Mouse (Mus musculus): ENCODE data around the gene Fhl2. TPM values are rescaled to one million over a fixed set of nuclear protein-coding genes. Genes with fewer than 3 reads are reported as not detected.

The Fhl2 gene
- polyA plus RNA-seq, 1 experiment: not detected

DNA sequence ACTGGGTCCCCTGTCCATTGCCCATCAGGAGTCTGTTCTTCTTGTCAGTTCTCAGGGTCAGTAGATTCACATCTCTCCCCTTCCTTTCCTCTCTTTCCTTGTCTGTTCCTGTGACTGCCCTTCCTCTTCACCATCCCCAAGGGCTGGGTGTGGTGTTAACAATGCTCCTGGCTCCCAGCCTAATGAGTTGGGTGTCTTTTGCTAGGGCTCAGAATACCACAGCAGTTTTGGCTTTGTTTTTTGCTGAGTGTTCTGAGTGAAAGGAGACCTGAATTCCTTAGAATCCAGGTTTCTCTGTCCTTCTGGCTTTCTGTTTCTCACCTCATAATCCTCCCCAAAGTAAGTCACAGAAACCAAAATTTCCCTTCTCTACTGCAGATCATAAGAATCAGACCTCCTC lies 5.4 kb upstream of the Fhl2 start:
- no peak for TF ChIP-seq GATA1 (IDR thresholded peaks at IDR 0.05; ENCODE audit: low read length)

DNA sequence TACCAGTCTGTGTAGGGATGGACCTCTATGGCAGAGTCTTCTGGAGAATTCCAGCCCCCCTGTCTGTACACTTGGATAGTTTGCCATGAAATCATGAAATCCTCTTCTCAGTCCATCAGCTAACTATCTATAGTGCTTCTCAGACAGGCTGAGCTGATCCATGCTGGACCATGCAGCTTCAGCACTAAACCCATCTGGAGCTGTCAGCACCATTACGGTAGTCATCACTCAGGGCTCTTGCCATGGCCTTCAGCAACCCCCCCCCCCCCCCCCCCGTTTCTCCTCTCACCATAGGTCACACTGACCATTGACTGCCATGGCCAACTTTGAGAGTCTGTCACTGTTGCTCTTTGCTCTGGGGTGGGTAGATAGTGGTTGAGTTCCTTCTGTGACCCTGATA lies 5.0 kb upstream of the Fhl2 start:
- no peak for TF ChIP-seq GATA1 (IDR thresholded peaks at IDR 0.05; ENCODE audit: low read length)

DNA sequence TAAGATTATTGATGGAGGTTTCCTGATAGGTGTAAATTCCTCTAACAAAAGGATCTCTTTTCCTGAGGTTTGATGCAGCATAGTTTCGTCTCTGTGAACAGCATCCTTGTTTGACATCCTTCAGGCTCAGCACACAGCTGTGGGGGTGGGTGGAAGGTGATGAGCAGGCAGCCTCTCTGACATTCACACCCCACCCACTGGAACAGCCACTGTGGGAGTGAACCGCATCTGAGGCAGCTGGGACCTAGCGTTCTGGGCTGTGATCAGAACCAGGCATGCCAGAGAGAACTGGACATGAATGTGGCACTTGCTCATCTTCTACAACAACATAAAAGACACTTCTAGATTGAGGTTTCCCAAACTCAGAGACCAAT lies 3.1 kb upstream of the Fhl2 start:
- TF ChIP-seq GATA1 (IDR thresholded peaks at IDR 0.05; ENCODE audit: low read length): no peak

DNA sequence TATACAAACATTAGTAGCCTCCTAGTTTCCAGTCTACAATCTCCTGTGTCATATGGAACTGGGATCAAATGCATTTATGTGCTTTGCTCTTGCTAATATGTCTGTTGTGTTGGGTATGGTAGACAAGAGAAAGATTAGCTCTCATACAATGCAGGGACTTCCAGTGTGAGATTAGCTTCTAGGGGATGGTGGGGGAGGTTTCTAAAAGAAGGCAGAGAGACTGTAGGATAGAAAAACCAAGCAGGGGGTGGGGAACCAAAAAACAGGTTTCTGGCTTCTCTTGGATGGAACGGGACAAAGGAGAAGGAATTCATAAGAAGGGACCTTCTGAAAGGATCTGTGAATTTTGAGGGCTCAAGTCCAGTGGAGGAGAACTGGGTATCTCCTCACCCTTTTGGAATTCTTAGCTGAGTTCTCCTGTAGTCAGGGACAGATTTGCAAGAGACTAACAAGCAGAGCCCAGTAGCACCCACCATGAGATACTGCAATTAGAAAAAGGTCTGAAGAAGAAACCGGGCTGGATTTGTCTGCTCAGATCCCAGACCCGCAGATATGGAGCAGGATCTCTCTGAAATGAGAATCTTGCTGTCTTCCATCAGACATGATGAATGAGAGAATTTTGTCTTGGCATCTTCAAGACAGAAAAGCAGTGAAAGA lies 2.6 kb upstream of the Fhl2 start:
- no peak for TF ChIP-seq GATA1 (IDR thresholded peaks at IDR 0.05; ENCODE audit: low read length)

DNA sequence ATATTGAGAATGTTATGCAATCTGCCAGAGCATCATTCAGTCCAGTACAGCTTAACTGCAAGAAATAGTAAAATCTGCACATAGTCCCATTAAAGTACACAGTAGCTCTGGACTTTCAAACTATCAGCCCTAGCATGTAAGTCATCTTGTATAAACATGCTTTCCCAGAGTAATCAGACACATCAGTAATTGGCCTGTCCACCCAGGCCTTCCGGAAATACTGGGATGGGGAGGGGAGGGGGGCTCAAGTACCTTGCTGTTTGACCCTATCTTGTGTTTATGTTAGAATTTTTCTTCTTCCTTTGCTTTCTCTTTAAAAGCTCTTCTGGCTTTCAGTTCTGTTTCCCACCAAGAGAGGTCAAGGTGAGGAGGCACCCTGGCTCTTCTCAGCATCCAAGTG lies 725 bp downstream of the Fhl2 start:
- no peak for TF ChIP-seq GATA1 (IDR thresholded peaks at IDR 0.05; ENCODE audit: low read length)

DNA sequence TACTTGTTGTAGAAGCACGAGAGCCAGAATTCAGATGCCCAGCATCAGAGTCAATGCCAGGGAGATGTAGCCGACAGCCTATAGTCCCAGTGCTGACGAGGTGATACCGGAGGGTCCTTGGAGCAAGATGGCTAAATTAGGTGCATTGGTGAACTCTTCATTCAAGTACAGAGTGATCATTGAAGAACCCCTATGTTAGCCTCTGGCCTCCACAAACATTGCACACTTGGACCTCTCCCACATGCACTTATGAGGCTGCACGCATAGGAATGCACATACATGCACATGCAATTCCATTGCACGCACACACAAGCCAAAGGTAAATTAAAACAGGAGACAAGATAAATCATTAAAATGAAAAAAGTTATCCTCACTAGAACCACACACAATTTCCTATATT lies 3.4 kb downstream of the Fhl2 start:
- no peak for TF ChIP-seq GATA1 (IDR thresholded peaks at IDR 0.05; ENCODE audit: low read length)

DNA sequence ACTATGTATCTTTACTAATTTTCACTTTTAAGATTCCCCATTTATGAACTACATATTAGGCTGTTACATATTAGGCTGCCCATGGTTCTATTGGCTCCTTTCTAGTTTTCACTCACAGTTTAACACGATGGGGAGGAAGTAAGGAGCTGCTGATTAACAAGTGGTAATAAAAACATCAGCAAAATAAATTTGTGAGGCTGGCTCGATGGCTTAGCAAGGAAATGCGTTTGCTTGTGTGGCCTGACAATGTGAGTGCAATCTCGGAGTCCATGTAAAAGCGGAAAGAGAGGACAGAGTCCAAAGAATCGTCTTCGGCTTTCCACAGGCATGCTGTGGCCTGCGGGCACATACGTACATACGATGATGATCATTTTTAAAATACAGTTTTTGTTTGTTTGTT lies 4.3 kb downstream of the Fhl2 start:
- no peak for TF ChIP-seq GATA1 (IDR thresholded peaks at IDR 0.05; ENCODE audit: low read length)

DNA sequence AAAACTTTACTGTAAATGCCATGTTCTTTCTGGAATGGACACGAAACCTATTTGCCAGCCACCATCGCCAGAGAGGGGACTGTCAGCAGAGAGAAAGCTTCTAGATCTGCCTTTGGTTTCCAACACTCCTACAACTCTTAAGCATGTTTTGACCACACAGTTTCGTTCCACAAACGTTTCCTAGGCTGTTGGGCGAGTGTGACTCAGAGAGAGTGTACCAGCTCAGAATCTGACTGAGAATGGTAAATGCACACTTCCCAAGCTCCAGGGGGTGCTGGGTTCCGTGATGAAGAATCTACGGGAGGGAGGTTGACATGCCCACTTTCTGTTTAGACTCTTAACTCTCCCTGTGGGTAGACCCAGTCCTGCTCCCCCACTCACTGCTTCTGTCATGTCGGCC lies 5.7 kb downstream of the Fhl2 start:
- no peak for TF ChIP-seq GATA1 (IDR thresholded peaks at IDR 0.05; ENCODE audit: low read length)

DNA sequence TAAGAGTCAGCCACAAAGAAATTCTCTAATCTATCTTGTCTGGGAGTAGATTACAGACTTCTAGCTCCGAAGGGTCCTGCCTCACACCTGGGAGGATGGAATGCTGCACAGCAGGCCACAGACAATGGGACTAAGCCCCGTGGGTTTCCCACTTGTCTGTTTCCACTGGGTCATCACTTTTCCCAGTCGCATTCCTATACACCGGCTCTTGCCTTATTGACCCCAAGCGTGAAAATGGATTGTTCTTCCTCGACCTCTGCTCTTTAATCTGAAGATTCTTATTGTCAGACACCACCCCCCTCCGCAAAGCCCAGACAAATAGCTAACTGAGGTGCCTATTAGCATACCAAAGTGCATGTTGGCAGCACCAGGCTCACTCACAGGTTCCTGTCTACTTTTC lies 10.4 kb downstream of the Fhl2 start:
- TF ChIP-seq GATA1 (IDR thresholded peaks at IDR 0.05; ENCODE audit: low read length): no peak

DNA sequence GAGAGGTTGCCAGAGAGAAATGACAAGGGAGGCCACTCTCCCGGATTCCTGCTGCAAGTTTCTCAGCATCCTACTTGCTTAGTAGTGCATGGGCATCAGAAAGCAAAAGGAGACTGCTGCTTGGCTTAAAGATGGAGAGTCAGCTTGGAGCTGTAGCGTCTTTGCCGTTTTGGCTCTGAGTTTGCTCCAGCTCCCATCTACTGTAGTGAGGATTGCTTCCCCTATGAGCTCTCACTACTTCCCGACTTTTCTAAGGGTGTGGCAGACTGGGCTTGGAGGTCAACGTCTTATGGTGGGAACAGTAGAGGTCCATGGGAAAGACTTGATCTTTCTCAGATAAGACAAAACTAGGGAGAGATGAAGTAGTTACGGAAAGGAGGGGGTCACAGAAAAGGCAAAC lies 15.9 kb downstream of the Fhl2 start:
- no peak for TF ChIP-seq GATA1 (IDR thresholded peaks at IDR 0.05; ENCODE audit: low read length)

DNA sequence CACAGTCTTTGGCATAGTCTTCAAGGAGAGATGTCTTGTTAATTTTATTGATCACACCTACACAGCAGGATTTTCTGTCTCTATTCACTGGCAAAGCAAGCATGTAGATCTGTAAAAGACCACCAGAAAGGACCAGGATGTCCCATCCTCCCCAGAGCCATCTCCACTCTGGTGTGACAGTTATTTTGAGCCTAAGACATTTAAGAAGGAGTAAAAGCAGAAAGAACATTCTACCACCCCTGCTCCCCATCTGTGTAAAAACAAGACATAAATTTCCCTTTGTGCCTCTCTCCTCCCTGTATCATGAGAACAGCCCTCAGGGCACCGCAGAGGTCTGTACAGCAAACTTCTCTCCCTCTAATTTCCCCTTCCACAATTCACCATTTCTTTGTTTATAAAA lies 18.0 kb downstream of the Fhl2 start:
- TF ChIP-seq GATA1 (IDR thresholded peaks at IDR 0.05; ENCODE audit: low read length): no peak

DNA sequence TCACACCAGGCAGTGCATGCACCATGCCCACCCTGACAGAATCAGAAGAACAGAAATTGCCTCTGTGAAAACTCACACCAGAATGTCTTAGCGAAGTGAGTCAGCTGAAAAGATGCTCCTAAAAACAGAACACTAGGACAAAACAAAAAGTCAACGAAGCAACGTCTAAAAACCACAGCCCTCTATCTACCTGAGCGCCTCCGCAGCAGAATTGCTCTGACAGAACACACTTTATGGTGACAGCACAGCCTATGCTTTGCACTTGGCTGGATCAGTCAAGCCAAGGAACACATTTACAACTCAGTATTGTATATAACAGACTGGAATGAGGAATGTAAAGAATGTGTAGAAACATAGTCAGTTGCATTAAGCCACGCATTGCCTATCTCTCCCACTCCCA lies 18.4 kb downstream of the Fhl2 start:
- no peak for TF ChIP-seq GATA1 (IDR thresholded peaks at IDR 0.05; ENCODE audit: low read length)

DNA sequence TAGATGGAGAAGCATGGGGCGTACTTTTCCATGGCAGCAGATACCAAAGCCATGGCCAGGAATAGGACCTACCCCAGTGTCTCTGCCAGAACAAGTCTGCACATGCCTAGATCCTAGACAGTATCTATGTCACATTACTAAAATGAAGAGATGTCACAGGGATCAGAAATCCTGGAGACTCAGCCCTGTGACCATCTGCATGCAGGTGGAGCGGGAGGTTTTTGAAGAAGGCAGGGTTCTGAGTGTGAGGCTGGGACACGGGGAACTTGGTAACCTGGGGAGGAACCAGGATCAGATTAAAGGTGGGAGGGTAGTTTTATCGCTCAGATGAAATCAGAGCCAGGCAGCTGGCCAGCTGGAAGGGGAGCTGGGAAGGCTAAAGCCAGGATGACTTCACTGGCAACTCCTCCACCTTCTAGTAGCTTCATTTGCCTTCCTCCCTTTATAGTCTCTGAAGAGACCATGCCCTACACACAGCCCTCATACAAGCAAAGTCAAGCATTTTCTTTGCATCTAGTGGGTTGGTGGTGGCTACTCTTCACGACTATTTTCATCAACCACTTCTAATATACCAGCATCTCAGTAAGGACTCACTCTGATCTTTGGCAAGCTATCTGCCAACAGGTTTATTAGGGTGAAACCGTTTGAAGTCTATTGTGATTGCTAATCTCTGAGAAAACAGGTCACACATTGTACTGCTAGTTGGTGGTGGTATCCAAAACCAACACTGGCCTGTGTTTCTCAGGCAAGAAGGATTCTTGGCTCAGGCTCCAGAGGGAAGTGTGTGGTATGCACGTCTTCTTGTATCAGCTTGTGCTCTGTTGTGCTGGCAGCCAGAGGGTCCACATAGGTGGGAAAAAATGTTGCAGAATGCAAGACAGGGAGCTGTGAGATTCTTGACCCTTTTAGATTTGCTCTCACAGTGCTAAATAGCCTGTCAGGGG lies 23.2 kb downstream of the Fhl2 start:
- no peak for TF ChIP-seq GATA1 (IDR thresholded peaks at IDR 0.05; ENCODE audit: low read length)

DNA sequence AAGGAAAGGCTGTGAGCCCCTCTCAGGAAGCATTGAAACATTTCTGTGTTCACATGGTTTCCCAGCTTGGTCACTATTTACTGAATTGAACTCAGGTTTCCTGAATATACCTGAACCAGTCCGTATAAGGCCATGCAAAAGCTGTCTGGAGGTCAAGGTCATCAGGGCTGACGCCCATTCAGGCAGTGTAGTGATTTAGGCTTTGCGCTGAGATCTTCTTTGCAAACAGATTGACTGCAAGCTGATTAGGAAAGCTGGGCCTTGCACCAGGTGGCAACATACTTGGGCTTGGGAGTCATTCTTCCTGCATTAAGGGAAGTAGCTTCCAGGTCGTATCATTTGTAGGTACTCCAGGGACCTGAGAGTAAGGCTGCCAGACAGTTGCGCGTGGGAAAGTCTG lies 25.0 kb downstream of the Fhl2 start:
- no peak for TF ChIP-seq GATA1 (IDR thresholded peaks at IDR 0.05; ENCODE audit: low read length)

DNA sequence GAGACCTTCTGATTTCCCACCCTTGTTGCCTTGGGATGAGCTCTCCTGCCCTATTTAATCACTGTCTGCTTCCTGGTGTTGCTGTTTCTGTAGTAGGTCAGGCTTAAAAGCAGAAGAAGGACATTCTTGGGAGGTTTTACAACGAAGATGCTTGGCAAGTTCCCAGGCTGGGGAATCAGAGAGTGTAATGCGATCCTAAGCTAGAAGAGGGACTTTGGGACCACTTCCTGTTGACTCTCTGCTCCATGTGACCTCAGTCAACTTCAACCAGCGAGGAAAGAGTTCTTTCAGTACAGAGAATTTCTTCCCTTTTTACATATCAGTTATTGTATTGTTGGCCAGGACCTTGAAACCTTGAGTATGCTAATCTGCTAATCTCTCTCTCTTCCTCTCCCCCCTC lies 25.7 kb downstream of the Fhl2 start:
- no peak for TF ChIP-seq GATA1 (IDR thresholded peaks at IDR 0.05; ENCODE audit: low read length)

DNA sequence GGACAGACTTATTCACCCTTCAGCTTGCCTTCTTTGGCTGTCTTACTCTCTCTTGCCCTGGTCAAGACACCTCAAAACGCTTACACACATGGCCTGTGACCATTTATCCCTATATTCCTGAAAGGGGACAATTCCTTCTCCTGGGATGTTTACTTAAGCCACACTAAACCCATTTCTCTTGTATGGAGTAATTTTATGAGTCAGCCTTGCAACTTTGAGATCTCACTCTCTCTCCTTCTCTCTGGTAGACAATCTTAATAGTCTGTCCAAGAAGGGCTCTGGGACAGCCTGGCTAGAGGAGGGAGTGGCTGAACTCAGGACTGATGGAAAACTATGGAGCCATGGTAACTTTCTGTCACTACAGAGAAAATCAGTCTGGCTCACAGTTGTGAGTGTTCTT lies 27.1 kb downstream of the Fhl2 start:
- no peak for TF ChIP-seq GATA1 (IDR thresholded peaks at IDR 0.05; ENCODE audit: low read length)

DNA sequence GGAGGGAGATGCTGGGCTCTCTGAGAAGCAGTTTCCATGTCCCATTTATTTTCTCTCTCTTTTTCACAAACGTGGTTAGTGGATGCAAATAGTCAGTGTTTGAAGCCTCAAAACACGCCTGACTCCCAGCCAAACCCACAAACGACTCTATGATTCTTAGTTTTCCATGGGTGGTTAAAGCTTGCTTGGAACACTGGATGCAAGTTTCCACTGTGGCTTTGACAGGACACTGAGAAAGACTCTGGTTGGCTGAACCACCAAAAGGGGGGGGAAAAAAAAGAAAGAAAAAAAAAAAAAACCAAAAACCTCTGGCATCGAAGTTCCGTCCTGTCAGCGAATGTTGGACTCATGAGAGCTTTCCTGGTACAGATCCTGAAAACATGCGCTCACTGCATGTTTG lies 27.6 kb downstream of the Fhl2 start:
- TF ChIP-seq GATA1 (IDR thresholded peaks at IDR 0.05; ENCODE audit: low read length): no peak
